Mouse (Mus musculus) neural tube, embryonic 12.5 days (tissue): ENCODE measurements around the gene Hilpda. TPM values are rescaled to one million over a fixed set of nuclear protein-coding genes. Genes with fewer than 3 reads are reported as not detected.

ENCODE experiments used
- ATAC-seq: fragments of 200-750 bp; cut with Nextera tagmentation; 2 replicates; pipeline ENCODE4 v1.8.0; 2017; ENCODE audit warnings: low read depth, mild to moderate bottlenecking, moderate TSS enrichment, moderate library complexity; ENCODE audit not compliant: low FRiP score
- H3K27ac ChIP-seq: fragments of 300-500 bp; sonication (generic); 2 replicates; pipeline ENCODE4 v1.5.1; 2016
- H3K27me3 ChIP-seq: fragments of 300-500 bp; sonication (generic); replicated peaks from 2 replicates; pipeline ENCODE4 v1.6.1; 2016; ENCODE audit warnings: mild to moderate bottlenecking
- H3K36me3 ChIP-seq: fragments of 300-500 bp; sonication (generic); 2 replicates; pipeline ENCODE4 v1.6.1; 2016; ENCODE audit warnings: mild to moderate bottlenecking
- H3K4me1 ChIP-seq: fragments of 300-500 bp; sonication (generic); 2 replicates; pipeline ENCODE4 v1.6.1; 2016
- H3K4me2 ChIP-seq: fragments of 300-500 bp; sonication (generic); replicated peaks from 2 replicates; pipeline ENCODE4 v1.6.1; 2016; ENCODE audit warnings: mild to moderate bottlenecking
- H3K4me3 ChIP-seq: fragments of 300-500 bp; sonication (generic); 2 replicates; pipeline ENCODE4 v1.5.1; 2016
- H3K9ac ChIP-seq: fragments of 300-500 bp; sonication (generic); 2 replicates; pipeline ENCODE4 v1.6.1; 2016; ENCODE audit warnings: mild to moderate bottlenecking
- H3K9me3 ChIP-seq: fragments of 300-500 bp; sonication (generic); 2 replicates; pipeline ENCODE4 v1.6.1; 2016; ENCODE audit warnings: mild to moderate bottlenecking
- WGBS: fragments of 180-500 bp; shearing (Covaris S2); methylation state at CpG from one replicate; pipeline ENCODE4 v1.1.7; 2016; 5-methylcytosine and 5-hydroxymethylcytosine counted together
- polyA plus RNA-seq: library from polyadenylated mRNA; unstranded; fragments of >200 nt; fragmentation: Nextera tagmentation; extraction: Ambion mirVana; gene quantifications from 2 replicates; pipeline ENCODE4 v1.2.1, GENCODE M21; 2016

The Hilpda gene
- polyA plus RNA-seq, 1 experiment from 2014 or later, result 30.9 TPM

GRCm38 (mm10) chr6:29280671-29281070 is 8.4 kb downstream of the Hilpda start:
- H3K9ac ChIP-seq, result no peak overlapping the region
- H3K27me3 ChIP-seq, result no peaks in the 10 kb centered on the region
- H3K9me3 ChIP-seq, result no peaks in the 10 kb centered on the region
- 34% methylated on average over 7 of the region's 7 CpGs for WGBS
- no peak overlapping the region for H3K27ac ChIP-seq
- no peak for ATAC-seq
- no peak overlapping the region for H3K4me2 ChIP-seq
- H3K36me3 ChIP-seq, result no peaks in the 10 kb centered on the region
- H3K4me1 ChIP-seq, result no peaks in the 10 kb centered on the region
- H3K4me3 ChIP-seq, result no peak overlapping the region

GRCm38 (mm10) chr6:29286870-29287269 is 14.6 kb downstream of the Hilpda start:
- Histone ChIP-seq H3K27me3 (no peaks in the 10 kb centered on the region), H3K9ac (no peak overlapping the region), H3K27ac (no peak overlapping the region), H3K4me1 (no peaks in the 10 kb centered on the region), H3K4me2 (no peak overlapping the region), H3K36me3 (no peaks in the 10 kb centered on the region), H3K9me3 (no peaks in the 10 kb centered on the region), H3K4me3 (no peak overlapping the region)
- no peak for ATAC-seq
- 74% methylated on average over 7 of the region's 7 CpGs for WGBS

GRCm38 (mm10) chr6:29287481-29287880 is 15.2 kb downstream of the Hilpda start:
- H3K27me3 ChIP-seq, result no peaks in the 10 kb centered on the region
- H3K9ac ChIP-seq, result no peak overlapping the region
- no peaks in the 10 kb centered on the region for H3K4me1 ChIP-seq
- no peak overlapping the region for H3K27ac ChIP-seq
- no peak overlapping the region for H3K4me3 ChIP-seq
- H3K36me3 ChIP-seq, result no peaks in the 10 kb centered on the region
- 34% methylated on average over 6 of the region's 6 CpGs for WGBS
- H3K9me3 ChIP-seq, result no peaks in the 10 kb centered on the region
- no peak overlapping the region for H3K4me2 ChIP-seq
- ATAC-seq, result no peak

GRCm38 (mm10) chr6:29287944-29288343 is 15.7 kb downstream of the Hilpda start:
- Histone ChIP-seq H3K27me3 (no peaks in the 10 kb centered on the region), H3K9me3 (no peaks in the 10 kb centered on the region), H3K4me3 (no peak overlapping the region), H3K9ac (no peak overlapping the region), H3K36me3 (no peaks in the 10 kb centered on the region), H3K4me1 (no peaks in the 10 kb centered on the region), H3K27ac (no peak overlapping the region), H3K4me2 (no peak overlapping the region)
- ATAC-seq, result no peak
- 52% methylated on average over 5 of the region's 5 CpGs for WGBS

GRCm38 (mm10) chr6:29288651-29289050 is 16.4 kb downstream of the Hilpda start:
- Histone ChIP-seq H3K4me2 (no peak overlapping the region), H3K27ac (no peak overlapping the region), H3K4me3 (no peak overlapping the region), H3K9me3 (no peaks in the 10 kb centered on the region), H3K36me3 (no peaks in the 10 kb centered on the region), H3K9ac (no peak overlapping the region), H3K4me1 (no peaks in the 10 kb centered on the region), H3K27me3 (no peaks in the 10 kb centered on the region)
- WGBS, result 64% methylated on average over 6 of the region's 6 CpGs
- ATAC-seq, result no peak

- H3K9ac ChIP-seq, result no peak overlapping the region
- no peak for ATAC-seq
- no peak overlapping the region for H3K4me3 ChIP-seq
- H3K36me3 ChIP-seq, result no peaks in the 10 kb centered on the region
- no peak overlapping the region for H3K4me2 ChIP-seq
- H3K27me3 ChIP-seq, result no peaks in the 10 kb centered on the region
- 78% methylated on average over 2 of the region's 2 CpGs for WGBS
- H3K4me1 ChIP-seq, result no peaks in the 10 kb centered on the region
- no peaks in the 10 kb centered on the region for H3K9me3 ChIP-seq
- no peak overlapping the region for H3K27ac ChIP-seq
Observed at GRCm38 (mm10) chr6:29299112-29299511, 26.8 kb downstream of the Hilpda start.

GRCm38 (mm10) chr6:29303251-29303650 is 31.0 kb downstream of the Hilpda start:
- no peak overlapping the region for H3K9ac ChIP-seq
- no peak overlapping the region for H3K4me3 ChIP-seq
- no peak overlapping the region for H3K27ac ChIP-seq
- no peaks in the 10 kb centered on the region for H3K36me3 ChIP-seq
- H3K9me3 ChIP-seq, result no peaks in the 10 kb centered on the region
- H3K27me3 ChIP-seq, result no peaks in the 10 kb centered on the region
- no peaks in the 10 kb centered on the region for H3K4me1 ChIP-seq
- no peak for ATAC-seq
- no peak overlapping the region for H3K4me2 ChIP-seq

- no peaks in the 10 kb centered on the region for H3K27me3 ChIP-seq
- no peaks in the 10 kb centered on the region for H3K4me1 ChIP-seq
- no peak overlapping the region for H3K27ac ChIP-seq
- H3K4me3 ChIP-seq, result no peak overlapping the region
- 45% methylated on average over 5 of the region's 5 CpGs for WGBS
- H3K9ac ChIP-seq, result no peak overlapping the region
- ATAC-seq, result no peak
- no peaks in the 10 kb centered on the region for H3K36me3 ChIP-seq
- H3K9me3 ChIP-seq, result no peaks in the 10 kb centered on the region
- H3K4me2 ChIP-seq, result no peak overlapping the region
Observed at GRCm38 (mm10) chr6:29303726-29304125, 31.4 kb downstream of the Hilpda start.

- no peak overlapping the region for H3K9ac ChIP-seq
- no peaks in the 10 kb centered on the region for H3K9me3 ChIP-seq
- ATAC-seq, result no peak
- no peaks in the 10 kb centered on the region for H3K27me3 ChIP-seq
- WGBS, result 89% methylated on average over 4 of the region's 4 CpGs
- no peak overlapping the region for H3K4me3 ChIP-seq
- H3K36me3 ChIP-seq, result no peaks in the 10 kb centered on the region
- no peaks in the 10 kb centered on the region for H3K4me1 ChIP-seq
- H3K27ac ChIP-seq, result no peak overlapping the region
- H3K4me2 ChIP-seq, result no peak overlapping the region
Observed at GRCm38 (mm10) chr6:29305462-29305861, 33.2 kb downstream of the Hilpda start.

GRCm38 (mm10) chr6:29308846-29309605 is 36.7 kb downstream of the Hilpda start:
- no peak for ATAC-seq
- no peak overlapping the region for H3K27ac ChIP-seq
- no peaks in the 10 kb centered on the region for H3K36me3 ChIP-seq
- no peak overlapping the region for H3K4me3 ChIP-seq
- no peak overlapping the region for H3K9ac ChIP-seq
- H3K4me1 ChIP-seq, result no peaks in the 10 kb centered on the region
- no peaks in the 10 kb centered on the region for H3K27me3 ChIP-seq
- WGBS, result 89% methylated on average over 16 of the region's 16 CpGs
- no peaks in the 10 kb centered on the region for H3K9me3 ChIP-seq
- H3K4me2 ChIP-seq, result no peak overlapping the region

GRCm38 (mm10) chr6:29313690-29314202 is 41.5 kb downstream of the Hilpda start:
- Histone ChIP-seq H3K4me3 (no peak overlapping the region), H3K4me1 (no peaks in the 10 kb centered on the region; the same call in 1 of the 2 replicates), H3K36me3 (no peaks in the 10 kb centered on the region), H3K9ac (no peak overlapping the region), H3K4me2 (no peak overlapping the region), H3K9me3 (no peaks in the 10 kb centered on the region), H3K27ac (no peak overlapping the region), H3K27me3 (no peaks in the 10 kb centered on the region)
- ATAC-seq, result no peak
- 66% methylated on average over 14 of the region's 14 CpGs for WGBS

GRCm38 (mm10) chr6:29317286-29317685 is 45.0 kb downstream of the Hilpda start:
- Histone ChIP-seq H3K9me3 (no peaks in the 10 kb centered on the region), H3K4me3 (no peak overlapping the region), H3K4me2 (no peak overlapping the region), H3K27me3 (no peaks in the 10 kb centered on the region), H3K36me3 (no peaks in the 10 kb centered on the region), H3K27ac (no peak overlapping the region), H3K9ac (no peak overlapping the region), H3K4me1 (peaks cover 3% of the 10 kb centered on the region; the same call in 1 of the 2 replicates)
- ATAC-seq, result no peak
- 67% methylated on average over 2 of the region's 2 CpGs for WGBS

GRCm38 (mm10) chr6:29317941-29318340 is 45.7 kb downstream of the Hilpda start:
- no peak overlapping the region for H3K4me3 ChIP-seq
- H3K9ac ChIP-seq, result no peak overlapping the region
- no peaks in the 10 kb centered on the region for H3K27me3 ChIP-seq
- no peak overlapping the region for H3K4me2 ChIP-seq
- peaks cover 3% of the 10 kb centered on the region; the same call in 1 of the 2 replicates for H3K4me1 ChIP-seq
- no peak overlapping the region for H3K27ac ChIP-seq
- H3K36me3 ChIP-seq, result no peaks in the 10 kb centered on the region
- 66% methylated on average over 3 of the region's 3 CpGs for WGBS
- H3K9me3 ChIP-seq, result no peaks in the 10 kb centered on the region
- ATAC-seq, result no peak
